Mouse (Mus musculus): Measurements from ENCODE around the gene Hk2.

The Hk2 gene

DNA sequence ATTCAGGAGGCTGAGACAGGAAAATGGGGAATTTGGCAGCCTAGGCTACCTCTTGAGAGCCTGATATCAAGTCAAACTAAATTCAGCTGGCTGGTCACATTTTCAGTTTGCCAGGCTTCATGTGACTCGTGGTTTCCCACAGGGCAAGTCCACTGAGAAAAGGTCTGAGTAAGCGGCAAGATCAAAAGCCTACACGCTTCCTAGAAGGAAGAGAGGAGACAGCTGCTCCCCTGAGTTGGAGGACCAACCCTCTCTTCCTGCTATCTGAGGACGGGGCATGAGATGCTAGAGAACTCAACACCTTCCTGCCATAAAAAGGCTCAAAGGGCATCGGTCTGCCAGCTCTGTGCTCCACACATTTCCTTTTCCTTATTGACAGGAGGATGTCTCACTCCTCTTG lies 27.2 kb downstream of the Hk2 start:
- Histone ChIP-seq H3K4me1 (replicated peaks; ENCODE audit: low read depth, low read length) (peaks cover 80% of the 10 kb centered on the region), H3K36me3 (ENCODE audit: insufficient read depth, low read length) (peaks cover 100% of the 10 kb centered on the region), H3K27me3 (ENCODE audit: insufficient read depth, low read length) (no peaks in the 10 kb centered on the region), H3K4me3 (replicated peaks; ENCODE audit: low read length) (no peak overlapping the region), H3K9me3 (ENCODE audit: low read length) (no peaks in the 10 kb centered on the region)
- TF ChIP-seq CTCF (conservative IDR thresholded peaks at IDR 0.05; ENCODE audit: low read length): no peak
- TF ChIP-seq POU5F1 (IDR thresholded peaks at IDR 0.05; ENCODE audit: borderline replicate concordance, low read length): no peak
- TF ChIP-seq NANOG (IDR thresholded peaks at IDR 0.05; ENCODE audit: borderline replicate concordance, low read length): no peak

DNA sequence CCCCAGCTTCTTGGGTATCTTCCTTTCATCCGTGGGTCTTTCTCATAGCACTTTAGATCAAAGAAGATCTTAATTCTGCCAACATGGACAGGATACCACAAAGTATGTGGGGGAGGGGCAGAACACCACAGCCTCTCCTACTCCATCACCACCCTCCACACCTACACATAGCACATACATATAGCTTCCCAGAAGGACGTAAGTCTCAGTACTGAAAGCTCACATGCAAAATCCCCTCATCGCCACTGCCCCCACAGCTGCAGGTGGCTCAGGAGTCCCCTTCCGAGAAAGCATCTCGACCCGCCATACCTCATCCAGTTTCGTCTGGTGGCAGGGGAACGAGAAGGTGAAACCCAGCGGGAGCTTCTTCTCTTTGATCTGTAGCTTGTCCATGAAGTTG lies 29.7 kb downstream of the Hk2 start:
- TF ChIP-seq POU5F1 (IDR thresholded peaks at IDR 0.05; ENCODE audit: borderline replicate concordance, low read length) (no peak), NANOG (IDR thresholded peaks at IDR 0.05; ENCODE audit: borderline replicate concordance, low read length) (no peak), CTCF (conservative IDR thresholded peaks at IDR 0.05; ENCODE audit: low read length) (no peak)
- H3K4me3 ChIP-seq (replicated peaks; ENCODE audit: low read length): no peak overlapping the region
- no peaks in the 10 kb centered on the region for H3K9me3 ChIP-seq (ENCODE audit: low read length)
- no peaks in the 10 kb centered on the region for H3K27me3 ChIP-seq (ENCODE audit: insufficient read depth, low read length)
- peaks cover 99% of the 10 kb centered on the region for H3K36me3 ChIP-seq (ENCODE audit: insufficient read depth, low read length)
- H3K4me1 ChIP-seq (replicated peaks; ENCODE audit: low read depth, low read length): peaks cover 76% of the 10 kb centered on the region

DNA sequence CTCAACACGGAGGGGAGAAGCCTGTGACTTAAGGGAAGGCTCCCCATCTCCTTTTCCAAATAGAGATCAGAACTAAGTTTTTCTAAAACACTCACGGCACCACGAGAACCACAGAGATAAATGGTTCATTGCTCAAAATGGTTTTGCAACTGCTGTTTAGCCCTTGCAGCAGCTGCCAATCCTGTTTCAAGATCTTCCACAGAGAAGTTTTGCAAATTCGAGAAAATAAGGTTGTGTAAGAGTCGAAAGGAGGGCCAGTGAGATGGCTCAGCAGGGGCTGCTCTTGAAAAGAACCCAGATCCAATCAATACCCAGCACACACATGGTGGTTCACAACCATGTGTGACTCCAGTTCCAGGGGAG lies 32.8 kb downstream of the Hk2 start:
- Histone ChIP-seq H3K9me3 (ENCODE audit: low read length) (no peaks in the 10 kb centered on the region), H3K4me1 (replicated peaks; ENCODE audit: low read depth, low read length) (peaks cover 89% of the 10 kb centered on the region)

DNA sequence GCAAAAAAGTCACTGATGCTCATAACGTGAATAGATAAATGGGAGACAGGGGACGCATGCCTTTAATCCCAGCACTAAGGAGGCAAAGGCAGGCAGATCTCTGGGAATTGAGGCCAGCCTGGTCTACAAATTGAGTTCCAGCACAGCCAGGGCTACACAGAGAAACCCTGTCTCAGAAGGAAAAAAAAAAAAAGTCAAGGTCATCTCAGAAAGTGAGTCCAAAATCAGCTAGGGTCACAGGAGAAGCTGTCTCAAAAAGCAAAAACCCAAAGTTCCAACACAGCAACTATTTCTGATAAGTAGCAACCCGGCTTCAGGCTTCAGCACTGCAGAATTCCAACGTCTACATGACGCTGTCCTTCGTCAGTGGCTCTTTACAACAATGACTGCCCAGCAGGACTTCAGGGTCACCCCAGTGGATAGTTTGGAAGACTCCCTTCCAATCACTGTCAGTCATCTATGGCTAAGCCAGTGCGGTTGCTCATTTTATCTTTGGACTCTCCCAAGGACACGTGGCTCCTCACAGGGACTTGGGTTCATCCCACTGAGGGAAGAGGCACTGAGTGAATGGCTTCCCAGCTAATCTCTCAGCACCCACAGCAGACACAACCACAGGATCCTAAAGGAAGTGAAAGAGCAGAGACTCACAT lies 33.3 kb downstream of the Hk2 start:
- H3K27me3 ChIP-seq (ENCODE audit: insufficient read depth, low read length): no peaks in the 10 kb centered on the region
- no peaks in the 10 kb centered on the region for H3K9me3 ChIP-seq (ENCODE audit: low read length)
- H3K36me3 ChIP-seq (ENCODE audit: insufficient read depth, low read length): peaks cover 99% of the 10 kb centered on the region
- peaks cover 86% of the 10 kb centered on the region for H3K4me1 ChIP-seq (replicated peaks; ENCODE audit: low read depth, low read length)
- H3K4me3 ChIP-seq (replicated peaks; ENCODE audit: low read length): no peak overlapping the region
- TF ChIP-seq CTCF (conservative IDR thresholded peaks at IDR 0.05; ENCODE audit: low read length) (no peak), POU5F1 (IDR thresholded peaks at IDR 0.05; ENCODE audit: borderline replicate concordance, low read length) (no peak), NANOG (IDR thresholded peaks at IDR 0.05; ENCODE audit: borderline replicate concordance, low read length) (no peak)

More for the DNA sequence above, 32.8 kb downstream of the Hk2 start:
- Histone ChIP-seq H3K4me3 (replicated peaks; ENCODE audit: low read length) (no peak overlapping the region), H3K36me3 (ENCODE audit: insufficient read depth, low read length) (peaks cover 99% of the 10 kb centered on the region), H3K27me3 (ENCODE audit: insufficient read depth, low read length) (no peaks in the 10 kb centered on the region)
- TF ChIP-seq POU5F1 (IDR thresholded peaks at IDR 0.05; ENCODE audit: borderline replicate concordance, low read length): no peak
- no peak for TF ChIP-seq NANOG (IDR thresholded peaks at IDR 0.05; ENCODE audit: borderline replicate concordance, low read length)
- no peak for TF ChIP-seq CTCF (conservative IDR thresholded peaks at IDR 0.05; ENCODE audit: low read length)

DNA sequence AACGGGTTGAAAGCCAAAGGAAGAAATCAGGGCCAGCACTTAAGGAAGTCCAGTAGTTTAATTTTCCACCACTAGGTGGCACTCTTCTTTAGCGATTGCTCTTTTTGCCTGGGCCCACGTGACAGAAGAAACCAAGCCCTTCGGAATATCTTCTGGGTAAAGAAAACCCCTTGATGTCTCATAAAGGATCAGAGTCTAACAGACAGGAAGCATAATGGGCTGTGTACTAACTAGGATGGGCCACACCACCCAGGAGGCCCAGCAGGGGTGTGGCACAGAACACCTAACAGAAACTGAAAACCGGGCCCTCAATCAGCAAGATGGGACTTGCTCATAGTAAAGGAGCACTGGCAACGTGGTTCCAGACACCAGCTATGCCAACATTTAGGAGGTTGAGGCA lies 34.0 kb downstream of the Hk2 start:
- Histone ChIP-seq H3K9me3 (ENCODE audit: low read length) (no peaks in the 10 kb centered on the region), H3K27me3 (ENCODE audit: insufficient read depth, low read length) (no peaks in the 10 kb centered on the region), H3K4me1 (replicated peaks; ENCODE audit: low read depth, low read length) (peaks cover 84% of the 10 kb centered on the region), H3K4me3 (replicated peaks; ENCODE audit: low read length) (no peak overlapping the region), H3K36me3 (ENCODE audit: insufficient read depth, low read length) (peaks cover 99% of the 10 kb centered on the region)
- TF ChIP-seq CTCF (conservative IDR thresholded peaks at IDR 0.05; ENCODE audit: low read length) (peak; percentile 15; the same call in 1 of the 2 replicates), POU5F1 (IDR thresholded peaks at IDR 0.05; ENCODE audit: borderline replicate concordance, low read length) (no peak), NANOG (IDR thresholded peaks at IDR 0.05; ENCODE audit: borderline replicate concordance, low read length) (no peak)

DNA sequence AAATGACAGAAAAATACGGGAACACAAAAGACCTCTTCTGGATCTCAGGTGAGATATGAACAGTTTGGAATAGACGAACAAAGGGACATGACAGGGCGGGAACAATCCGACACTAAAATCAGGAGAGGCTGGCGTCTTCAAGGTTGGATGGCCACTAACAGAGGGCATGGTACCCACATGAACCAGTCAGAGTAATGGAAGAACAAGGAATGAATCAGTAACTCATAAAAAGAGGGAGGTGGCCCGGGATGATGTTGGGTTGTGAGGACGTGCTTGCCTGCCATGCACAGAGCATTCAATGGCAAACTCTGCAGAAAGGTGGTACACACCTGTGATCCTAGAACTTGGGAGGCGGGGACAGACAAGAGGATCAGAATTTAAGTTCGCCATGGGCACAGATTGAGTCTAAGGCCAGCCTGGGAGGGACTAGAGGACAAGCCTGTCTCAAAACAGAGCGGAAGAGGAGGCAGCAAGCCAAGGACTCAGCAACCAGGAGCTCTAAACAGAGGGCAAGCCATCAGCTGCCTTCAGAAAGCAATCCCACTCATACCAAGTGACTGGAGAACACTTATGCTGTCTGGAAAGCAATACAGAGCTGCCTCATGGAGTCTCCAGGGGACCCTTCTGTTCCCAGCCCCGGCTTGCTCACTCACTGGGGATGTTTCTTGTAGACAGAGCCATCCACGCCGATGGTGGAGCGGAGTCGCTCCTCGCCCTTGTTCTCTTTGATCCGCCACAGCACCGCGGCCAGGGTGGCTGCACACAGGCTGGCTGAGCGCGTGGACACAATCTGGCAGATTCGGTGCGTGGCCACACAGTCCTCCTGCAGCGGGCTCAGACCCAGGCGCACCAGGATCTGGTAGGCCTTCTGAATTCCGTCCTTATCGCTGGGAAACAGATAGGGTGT lies 36.4 kb downstream of the Hk2 start:
- no peaks in the 10 kb centered on the region for H3K27me3 ChIP-seq (ENCODE audit: insufficient read depth, low read length)
- peak overlapping the region; percentile 32 for H3K4me3 ChIP-seq (replicated peaks; ENCODE audit: low read length)
- TF ChIP-seq NANOG (IDR thresholded peaks at IDR 0.05; ENCODE audit: borderline replicate concordance, low read length) (no peak), CTCF (conservative IDR thresholded peaks at IDR 0.05; ENCODE audit: low read length) (no peak), POU5F1 (IDR thresholded peaks at IDR 0.05; ENCODE audit: borderline replicate concordance, low read length) (no peak)
- peaks cover 97% of the 10 kb centered on the region for H3K36me3 ChIP-seq (ENCODE audit: insufficient read depth, low read length)
- peaks cover 80% of the 10 kb centered on the region for H3K4me1 ChIP-seq (replicated peaks; ENCODE audit: low read depth, low read length)
- H3K9me3 ChIP-seq (ENCODE audit: low read length): no peaks in the 10 kb centered on the region

DNA sequence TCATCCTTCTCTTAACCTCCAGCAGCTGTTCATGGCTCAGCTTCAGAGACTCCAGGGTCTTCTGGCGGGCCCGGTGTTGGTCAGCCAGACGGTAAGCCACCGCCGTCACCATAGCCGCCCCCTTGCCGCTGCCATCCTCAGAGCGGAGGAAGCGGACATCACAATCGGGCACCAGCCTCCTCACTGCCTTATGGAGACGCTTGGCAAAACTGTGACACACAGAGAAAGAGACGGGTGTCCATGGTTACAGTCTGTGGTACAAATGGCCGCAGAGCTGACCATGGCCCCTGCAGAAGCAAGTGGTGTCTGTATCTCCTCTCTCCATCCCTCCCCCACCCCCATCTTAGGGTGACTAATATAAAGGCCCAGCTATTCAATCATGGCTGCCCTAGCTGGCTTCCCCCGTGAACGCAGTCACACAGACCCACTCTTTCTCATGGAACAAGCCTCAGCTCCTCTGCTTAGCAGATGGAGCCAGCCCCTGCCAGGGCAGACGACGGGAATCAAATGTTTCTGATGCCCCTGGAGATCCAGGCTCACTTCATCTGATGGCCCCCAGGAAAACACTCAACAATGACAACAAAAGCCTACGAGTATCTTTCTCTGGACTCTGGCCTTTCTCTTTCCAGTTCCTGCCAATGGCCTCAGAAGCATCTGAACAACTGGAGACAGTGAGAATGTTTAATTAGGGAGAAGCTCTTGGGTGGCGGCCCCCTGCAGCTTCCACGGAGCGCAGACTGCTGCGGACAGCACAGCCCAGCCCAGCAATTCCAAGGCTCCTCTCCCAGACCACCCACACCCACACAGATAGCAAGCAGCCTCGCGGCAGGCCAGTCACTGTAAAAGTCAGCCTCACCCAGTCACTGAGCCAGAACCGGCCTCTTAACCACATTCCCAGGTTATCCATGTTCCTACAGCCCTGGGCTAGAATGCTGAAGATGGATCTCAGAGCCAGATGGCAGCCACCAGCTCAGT lies 37.3 kb downstream of the Hk2 start:
- peaks cover 79% of the 10 kb centered on the region for H3K4me1 ChIP-seq (replicated peaks; ENCODE audit: low read depth, low read length)
- H3K9me3 ChIP-seq (ENCODE audit: low read length): no peaks in the 10 kb centered on the region
- H3K36me3 ChIP-seq (ENCODE audit: insufficient read depth, low read length): peaks cover 93% of the 10 kb centered on the region
- H3K27me3 ChIP-seq (ENCODE audit: insufficient read depth, low read length): no peaks in the 10 kb centered on the region
- peak overlapping the region; percentile 32 for H3K4me3 ChIP-seq (replicated peaks; ENCODE audit: low read length)
- TF ChIP-seq NANOG (IDR thresholded peaks at IDR 0.05; ENCODE audit: borderline replicate concordance, low read length) (no peak), CTCF (conservative IDR thresholded peaks at IDR 0.05; ENCODE audit: low read length) (no peak), POU5F1 (IDR thresholded peaks at IDR 0.05; ENCODE audit: borderline replicate concordance, low read length) (no peak)

DNA sequence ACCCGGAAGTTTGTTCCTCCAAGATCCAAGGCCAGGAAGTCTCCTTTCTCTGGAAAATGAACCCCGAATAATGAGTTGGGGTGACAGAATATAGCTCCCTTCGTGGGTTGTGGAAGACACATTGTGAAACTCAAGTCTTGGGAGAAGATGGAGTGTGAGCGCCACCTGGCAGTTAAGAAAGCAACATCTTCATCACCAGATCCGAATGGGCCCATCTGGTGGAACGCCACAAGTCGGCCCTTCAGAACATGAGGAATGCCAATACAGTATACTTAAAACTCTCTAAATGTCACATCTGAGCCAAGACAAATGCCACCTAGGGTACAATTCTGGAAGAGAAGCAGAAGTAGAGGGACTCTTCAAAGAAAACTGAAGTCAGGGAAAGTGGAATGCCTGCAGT lies 38.9 kb downstream of the Hk2 start:
- Histone ChIP-seq H3K36me3 (ENCODE audit: insufficient read depth, low read length) (peaks cover 93% of the 10 kb centered on the region), H3K27me3 (ENCODE audit: insufficient read depth, low read length) (no peaks in the 10 kb centered on the region), H3K4me1 (replicated peaks; ENCODE audit: low read depth, low read length) (peaks cover 81% of the 10 kb centered on the region), H3K9me3 (ENCODE audit: low read length) (no peaks in the 10 kb centered on the region), H3K4me3 (replicated peaks; ENCODE audit: low read length) (no peak overlapping the region)
- no peak for TF ChIP-seq POU5F1 (IDR thresholded peaks at IDR 0.05; ENCODE audit: borderline replicate concordance, low read length)
- TF ChIP-seq CTCF (conservative IDR thresholded peaks at IDR 0.05; ENCODE audit: low read length): 0 out of 2 replicates have a peak, but pooled peaks have one; percentile 5

All from E14TG2a.4 (cell line).